Mouse (Mus musculus): ENCODE measurements around the gene Ddx20. TPM values are rescaled to one million over a fixed set of nuclear protein-coding genes. Genes with fewer than 3 reads are reported as not detected.

Ddx20 gene
- 37.9 and 39.2 TPM in 2 replicates for polyA plus RNA-seq (2015; fragmentation: Nextera tagmentation; extraction: Ambion mirVana)

DNA sequence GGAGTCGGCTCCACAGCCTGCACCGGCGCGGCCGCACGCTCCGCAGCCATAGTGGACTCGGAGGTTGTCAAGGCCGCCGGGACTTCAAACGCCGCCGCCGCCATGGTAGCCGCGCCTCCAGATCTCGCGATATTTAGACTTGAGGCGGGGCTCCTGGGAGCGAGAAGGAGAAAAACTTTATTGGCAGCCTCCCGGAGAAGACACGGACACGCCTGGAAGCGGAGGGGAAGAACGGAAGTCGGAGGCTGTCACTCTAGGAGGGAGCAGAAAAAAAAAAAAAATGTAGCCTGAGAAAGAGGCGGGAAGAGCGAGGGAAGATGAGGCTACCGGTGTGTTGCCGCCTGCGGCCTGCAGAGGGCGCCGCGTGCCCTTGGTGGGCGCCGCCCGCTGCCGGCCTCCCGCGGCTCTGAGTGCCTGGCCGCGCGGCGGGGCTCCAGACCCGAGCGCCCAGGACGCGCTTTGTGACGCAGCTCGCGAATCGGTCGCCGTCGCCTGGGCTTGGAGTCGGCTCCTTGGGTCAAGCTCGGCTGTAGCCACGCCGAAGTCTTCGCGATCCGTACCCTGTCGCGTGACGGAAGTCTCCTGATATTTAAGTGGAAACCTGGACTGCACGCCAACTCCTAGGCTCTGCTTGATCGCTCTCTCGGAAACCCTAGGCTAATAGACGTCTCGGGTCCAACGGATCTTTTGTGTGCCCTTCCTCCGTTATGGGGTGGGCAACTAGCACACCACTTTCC is at the start of gene Ddx20:
Gene Ddx20 (minus strand): TSS at position 251 of the 737 bp plus-strand sequence.
- Histone ChIP-seq H3K9ac (peak within 1 kb of the TSS; percentile 95), H3K27ac (peak within 1 kb of the TSS; percentile 70), H3K4me3 (replicated peaks) (peak within 1 kb of the TSS; percentile 94), H3K4me1 (replicated peaks) (no peaks in the 10 kb centered on the region), H3K36me3 (peaks cover 7% of the 10 kb centered on the region), H3K9me3 (no peaks in the 10 kb centered on the region), H3K4me2 (replicated peaks) (peak within 1 kb of the TSS; percentile 68), H3K27me3 (replicated peaks) (no peaks in the 10 kb centered on the region)
- WGBS: under 1% methylated on average over 70 of the region's 72 CpGs
- peak; percentile 96 for ATAC-seq

DNA sequence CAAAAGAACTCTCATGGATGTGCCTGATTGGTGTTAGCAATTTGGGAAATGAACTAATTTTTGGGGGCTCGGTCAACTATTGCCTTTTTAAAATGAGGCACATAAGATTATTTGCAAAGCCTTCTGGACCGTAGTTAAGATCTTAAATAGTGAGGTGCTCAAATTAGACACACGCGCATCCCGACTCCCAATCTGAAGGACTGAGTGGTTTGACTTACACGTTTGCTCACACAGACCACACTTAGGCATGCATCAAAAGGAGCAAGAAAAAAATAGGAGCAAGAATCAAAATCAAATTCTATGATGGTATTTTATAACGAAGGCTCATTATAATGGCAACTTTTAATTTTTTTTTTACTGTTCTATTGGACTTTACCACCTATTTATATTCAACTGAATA is 49.7 kb upstream of the Ddx20 start:
- Histone ChIP-seq H3K4me3 (replicated peaks) (no peak overlapping the region), H3K27ac (no peak overlapping the region), H3K9me3 (no peaks in the 10 kb centered on the region), H3K4me2 (replicated peaks) (no peak overlapping the region), H3K27me3 (replicated peaks) (no peaks in the 10 kb centered on the region), H3K4me1 (replicated peaks) (no peaks in the 10 kb centered on the region), H3K9ac (no peak overlapping the region), H3K36me3 (peaks cover 6% of the 10 kb centered on the region; the same call in 1 of the 2 replicates)
- no peak for ATAC-seq
- 96% methylated on average over 7 of the region's 7 CpGs for WGBS

DNA sequence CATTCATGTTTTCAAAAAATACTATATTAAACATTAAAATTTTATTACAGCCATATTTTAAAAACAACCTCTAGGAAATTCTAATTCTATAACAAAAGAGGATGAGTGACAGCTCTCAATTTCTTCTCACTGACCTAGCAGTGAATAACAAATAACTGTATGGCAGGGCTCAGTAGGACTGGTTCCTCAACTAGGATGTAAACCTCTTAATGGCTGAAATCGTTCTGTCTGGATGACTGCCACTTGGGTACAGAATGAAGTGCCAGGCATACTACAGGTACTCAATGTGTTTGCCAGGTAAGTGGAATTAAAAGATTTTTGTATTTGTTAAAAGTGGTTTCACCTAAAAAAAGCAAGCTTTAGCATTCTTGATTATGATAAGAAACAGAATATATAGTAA is 48.8 kb upstream of the Ddx20 start:
- Histone ChIP-seq H3K36me3 (peaks cover 7% of the 10 kb centered on the region; the same call in 1 of the 2 replicates), H3K4me2 (replicated peaks) (no peak overlapping the region), H3K27me3 (replicated peaks) (no peaks in the 10 kb centered on the region), H3K9me3 (no peaks in the 10 kb centered on the region), H3K4me3 (replicated peaks) (no peak overlapping the region), H3K27ac (no peak overlapping the region), H3K4me1 (replicated peaks) (no peaks in the 10 kb centered on the region), H3K9ac (no peak overlapping the region)
- no peak for ATAC-seq
- WGBS: 91% methylated on average over 1 of the region's 1 CpGs

DNA sequence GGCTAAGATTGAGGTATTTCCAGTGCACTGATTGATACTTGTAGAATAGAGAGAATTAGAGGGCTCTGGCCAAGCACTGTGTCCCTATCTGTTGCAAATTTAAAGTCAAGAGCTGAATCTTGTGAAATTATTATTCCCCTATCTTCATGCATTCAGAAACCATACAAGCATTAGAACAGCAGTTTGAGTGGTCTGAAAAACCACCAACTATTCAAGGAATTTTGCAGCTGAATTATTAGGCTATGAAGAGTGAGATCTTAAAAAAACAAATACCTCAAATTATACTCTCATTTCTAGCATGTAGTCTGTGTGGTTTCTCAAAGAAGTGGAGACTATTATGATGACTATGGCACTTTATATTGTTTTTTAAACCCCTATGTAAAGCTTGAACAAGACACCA is 47.9 kb upstream of the Ddx20 start:
- H3K36me3 ChIP-seq: peaks cover 9% of the 10 kb centered on the region; the same call in 1 of the 2 replicates
- H3K27me3 ChIP-seq (replicated peaks): no peaks in the 10 kb centered on the region
- no peak overlapping the region for H3K4me3 ChIP-seq (replicated peaks)
- no peaks in the 10 kb centered on the region for H3K4me1 ChIP-seq (replicated peaks)
- H3K9ac ChIP-seq: no peak overlapping the region
- no peaks in the 10 kb centered on the region for H3K9me3 ChIP-seq
- no peak overlapping the region for H3K4me2 ChIP-seq (replicated peaks)
- H3K27ac ChIP-seq: no peak overlapping the region
- no peak for ATAC-seq

DNA sequence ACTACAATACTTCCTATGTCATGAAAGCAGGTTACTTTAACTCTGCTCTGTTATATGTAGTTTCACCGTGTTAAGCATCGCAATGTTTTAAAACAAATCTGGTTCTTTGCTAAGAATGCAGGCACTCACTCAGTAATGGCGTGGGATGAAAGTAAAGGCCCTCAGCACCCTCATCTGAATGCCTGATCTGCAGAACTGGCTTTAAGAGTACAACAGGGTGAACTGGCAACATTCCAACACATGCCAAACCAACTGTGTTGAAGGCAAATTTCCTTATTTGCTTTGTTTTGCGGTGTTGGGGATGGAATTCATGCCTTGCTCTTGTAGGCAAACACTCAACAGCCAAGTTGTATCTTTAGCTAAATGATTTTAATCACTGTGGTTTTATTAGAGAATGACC is 46.2 kb upstream of the Ddx20 start:
- Histone ChIP-seq H3K9me3 (no peaks in the 10 kb centered on the region), H3K4me2 (replicated peaks) (no peak overlapping the region), H3K27me3 (replicated peaks) (no peaks in the 10 kb centered on the region), H3K4me3 (replicated peaks) (no peak overlapping the region), H3K9ac (no peak overlapping the region), H3K4me1 (replicated peaks) (no peaks in the 10 kb centered on the region), H3K36me3 (peaks cover 9% of the 10 kb centered on the region; the same call in 1 of the 2 replicates), H3K27ac (no peak overlapping the region)
- ATAC-seq: no peak
- WGBS: 90% methylated on average over 4 of the region's 4 CpGs

DNA sequence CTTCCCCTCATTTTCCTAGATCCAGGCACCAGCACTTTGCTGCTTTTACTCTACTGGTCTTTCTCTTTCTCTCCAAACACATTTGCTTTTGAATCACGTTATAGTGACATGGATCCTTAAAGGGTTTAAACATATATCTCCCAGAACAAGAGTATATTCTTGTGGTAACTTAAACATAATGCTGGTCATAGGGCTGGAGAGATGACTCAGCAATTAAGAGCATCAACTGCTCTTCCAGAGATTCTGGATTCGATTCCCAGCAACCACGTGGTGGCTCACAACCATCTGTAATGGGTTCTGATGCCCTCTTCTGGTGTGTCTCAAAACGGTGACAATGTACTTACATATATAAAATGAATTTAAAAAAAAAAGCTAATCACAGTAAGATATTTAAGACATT is 45.0 kb upstream of the Ddx20 start:
- WGBS: 93% methylated on average over 4 of the region's 4 CpGs
- H3K4me2 ChIP-seq (replicated peaks): no peak overlapping the region
- H3K9ac ChIP-seq: no peak overlapping the region
- ATAC-seq: no peak
- no peak overlapping the region for H3K4me3 ChIP-seq (replicated peaks)
- no peaks in the 10 kb centered on the region for H3K27me3 ChIP-seq (replicated peaks)
- no peaks in the 10 kb centered on the region for H3K9me3 ChIP-seq
- no peak overlapping the region for H3K27ac ChIP-seq
- H3K4me1 ChIP-seq (replicated peaks): no peaks in the 10 kb centered on the region
- 0 out of 2 replicates have a peak, but pooled peaks cover 6% of the 10 kb centered on the region for H3K36me3 ChIP-seq

DNA sequence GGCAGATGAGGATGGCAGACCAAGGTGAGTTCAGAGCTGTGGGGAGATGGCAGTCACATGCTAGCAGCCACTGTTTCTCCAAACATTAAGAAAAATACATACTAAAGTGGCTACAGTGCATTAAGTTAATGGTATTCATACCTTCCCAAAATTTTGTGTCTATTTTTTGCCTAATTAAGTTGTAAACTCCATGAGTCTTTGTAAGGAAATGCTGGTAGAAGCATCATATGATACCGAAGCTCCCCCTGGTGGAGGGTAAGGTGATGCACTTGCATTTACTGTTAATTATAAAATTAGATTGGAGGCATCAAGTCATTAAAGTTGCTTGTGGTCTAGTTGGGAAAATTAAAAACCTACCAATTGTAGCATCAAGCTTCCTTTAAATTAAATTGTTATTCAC is 38.7 kb upstream of the Ddx20 start:
- Histone ChIP-seq H3K4me1 (replicated peaks) (no peaks in the 10 kb centered on the region), H3K9ac (no peak overlapping the region), H3K36me3 (0 out of 2 replicates have a peak, but pooled peaks cover under 1% of the 10 kb centered on the region), H3K27me3 (replicated peaks) (no peaks in the 10 kb centered on the region), H3K4me3 (replicated peaks) (no peak overlapping the region), H3K9me3 (no peaks in the 10 kb centered on the region), H3K4me2 (replicated peaks) (no peak overlapping the region), H3K27ac (no peak overlapping the region)
- 5% methylated on average over 1 of the region's 1 CpGs for WGBS
- ATAC-seq: no peak

DNA sequence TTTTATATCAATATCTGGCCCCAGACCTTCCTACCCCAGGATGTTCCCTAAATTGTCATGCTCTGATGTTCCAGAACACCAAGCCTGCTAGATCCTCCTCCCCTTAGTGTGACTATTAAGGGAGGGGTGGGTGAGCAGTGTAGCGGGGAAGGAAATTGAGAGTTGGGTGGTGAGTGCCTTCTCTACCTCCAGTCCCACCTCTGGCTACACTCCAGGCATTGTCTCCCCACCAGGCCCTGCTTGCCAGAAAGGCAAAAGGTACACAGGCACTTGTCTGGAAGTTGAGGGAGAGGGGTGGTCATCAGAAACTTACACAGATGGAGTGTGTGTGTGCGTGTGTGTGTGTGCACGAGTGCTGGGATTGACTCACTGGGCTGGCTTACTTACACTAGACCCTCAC is 35.1 kb upstream of the Ddx20 start:
- WGBS: 87% methylated on average over 3 of the region's 3 CpGs
- Histone ChIP-seq H3K27ac (no peak overlapping the region), H3K27me3 (replicated peaks) (no peaks in the 10 kb centered on the region), H3K9ac (no peak overlapping the region), H3K36me3 (no peaks in the 10 kb centered on the region), H3K4me1 (replicated peaks) (no peaks in the 10 kb centered on the region), H3K4me2 (replicated peaks) (no peak overlapping the region), H3K4me3 (replicated peaks) (no peak overlapping the region), H3K9me3 (no peaks in the 10 kb centered on the region)
- ATAC-seq: no peak

DNA sequence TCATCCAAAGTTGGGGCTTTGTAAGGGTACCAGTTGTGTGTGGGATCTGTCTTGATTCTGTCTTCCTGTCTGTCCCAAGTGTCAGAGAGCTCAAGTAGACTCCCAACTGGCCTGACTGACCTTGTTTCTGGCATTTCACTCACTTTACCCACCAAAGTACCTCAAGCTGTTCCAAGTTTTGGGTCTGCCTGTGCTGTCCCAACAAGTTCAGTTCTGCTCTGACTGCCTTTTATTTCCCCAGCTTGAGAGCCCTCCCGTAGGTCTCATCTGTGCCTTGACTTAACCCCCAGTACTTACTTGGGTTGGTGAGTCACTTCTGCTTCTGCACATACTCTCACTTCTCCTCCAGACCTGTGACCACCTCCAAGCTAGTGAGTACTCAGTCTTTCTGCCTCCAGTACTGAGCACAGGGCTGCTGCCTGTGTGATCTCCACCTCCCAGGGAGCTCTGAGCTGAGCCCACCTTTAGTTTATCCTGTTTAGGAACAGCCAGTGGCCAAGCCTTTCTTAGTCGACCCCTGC is 34.4 kb upstream of the Ddx20 start:
- Histone ChIP-seq H3K4me3 (replicated peaks) (no peak overlapping the region), H3K4me1 (replicated peaks) (no peaks in the 10 kb centered on the region), H3K27ac (no peak overlapping the region), H3K9me3 (no peaks in the 10 kb centered on the region), H3K27me3 (replicated peaks) (no peaks in the 10 kb centered on the region), H3K9ac (no peak overlapping the region), H3K36me3 (no peaks in the 10 kb centered on the region), H3K4me2 (replicated peaks) (no peak overlapping the region)
- WGBS: 71% methylated on average over 2 of the region's 2 CpGs
- ATAC-seq: no peak

DNA sequence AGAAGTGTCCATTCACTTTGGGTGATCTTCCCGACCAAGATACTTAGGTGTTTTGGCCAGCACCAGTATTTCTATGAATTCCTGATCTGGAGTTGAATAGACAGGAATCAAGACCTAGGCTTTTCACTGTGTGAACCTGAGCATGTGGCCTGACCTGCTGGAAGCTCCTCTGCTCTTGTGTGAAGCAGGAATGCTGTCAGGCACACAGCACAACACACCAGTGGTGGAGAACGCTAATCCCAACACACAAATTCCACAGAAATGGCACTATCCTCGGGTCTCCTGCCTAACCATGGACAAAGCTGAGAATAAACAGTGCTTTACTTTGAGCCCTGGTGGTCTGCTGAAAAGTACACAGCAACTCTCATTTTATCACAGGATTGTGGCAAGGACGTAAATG is 33.1 kb upstream of the Ddx20 start:
- no peak overlapping the region for H3K27ac ChIP-seq
- WGBS: 55% methylated on average over 4 of the region's 4 CpGs
- no peak overlapping the region for H3K9ac ChIP-seq
- H3K4me2 ChIP-seq (replicated peaks): no peak overlapping the region
- H3K4me3 ChIP-seq (replicated peaks): no peak overlapping the region
- no peaks in the 10 kb centered on the region for H3K27me3 ChIP-seq (replicated peaks)
- no peaks in the 10 kb centered on the region for H3K4me1 ChIP-seq (replicated peaks)
- no peaks in the 10 kb centered on the region for H3K36me3 ChIP-seq
- ATAC-seq: no peak
- no peaks in the 10 kb centered on the region for H3K9me3 ChIP-seq

DNA sequence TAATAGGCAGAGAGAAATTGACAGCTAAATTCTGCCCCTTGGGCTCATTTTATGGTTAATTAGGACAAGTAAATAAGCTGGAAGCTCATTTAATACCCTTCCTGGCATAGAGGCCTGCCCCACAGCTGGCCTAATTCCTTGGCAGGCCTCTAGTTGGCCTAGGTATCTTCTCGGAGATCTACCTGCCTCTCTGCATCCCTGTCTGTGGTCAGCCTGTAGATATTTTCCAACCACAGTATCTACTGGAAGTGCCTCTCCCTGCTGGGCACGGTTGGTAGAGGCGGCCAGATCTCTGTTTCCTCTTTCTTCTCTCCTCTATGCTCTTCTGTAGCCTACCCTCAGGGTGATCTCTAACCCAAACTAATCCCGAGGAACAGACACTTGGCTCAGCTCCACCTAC is 32.6 kb upstream of the Ddx20 start:
- Histone ChIP-seq H3K4me3 (replicated peaks) (no peak overlapping the region), H3K4me2 (replicated peaks) (no peak overlapping the region), H3K36me3 (no peaks in the 10 kb centered on the region), H3K27me3 (replicated peaks) (no peaks in the 10 kb centered on the region), H3K4me1 (replicated peaks) (no peaks in the 10 kb centered on the region), H3K9me3 (no peaks in the 10 kb centered on the region), H3K27ac (no peak overlapping the region), H3K9ac (no peak overlapping the region)
- WGBS: 76% methylated on average over 4 of the region's 4 CpGs
- no peak for ATAC-seq

DNA sequence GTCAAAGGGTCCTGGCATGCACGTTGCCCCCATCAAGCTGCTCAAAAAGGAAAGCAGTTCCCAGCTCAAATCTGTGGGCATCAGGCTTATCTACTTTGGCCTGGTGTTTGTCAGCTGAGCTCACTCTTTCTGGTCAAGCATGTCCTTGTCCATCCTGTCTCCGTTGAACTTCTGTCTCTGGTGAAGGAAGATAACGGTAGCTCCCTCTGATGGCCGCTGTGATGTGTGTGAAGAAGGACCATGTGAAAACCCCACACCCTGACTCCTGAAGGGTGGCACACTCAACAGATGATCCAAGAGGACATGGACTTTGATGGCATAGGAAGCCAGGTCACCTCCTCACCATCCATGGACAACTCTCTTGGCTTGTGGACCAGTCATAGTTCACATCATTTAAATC is 31.4 kb upstream of the Ddx20 start:
- no peak overlapping the region for H3K27ac ChIP-seq
- WGBS: 51% methylated on average over 4 of the region's 4 CpGs
- no peak for ATAC-seq

More for the DNA sequence above, 31.4 kb upstream of the Ddx20 start:
- Histone ChIP-seq H3K4me2 (replicated peaks) (no peak overlapping the region), H3K36me3 (no peaks in the 10 kb centered on the region), H3K9ac (no peak overlapping the region), H3K27me3 (replicated peaks) (no peaks in the 10 kb centered on the region), H3K9me3 (no peaks in the 10 kb centered on the region), H3K4me3 (replicated peaks) (no peak overlapping the region), H3K4me1 (replicated peaks) (no peaks in the 10 kb centered on the region)
